Mouse (Mus musculus) layer of hippocampus, postnatal 10 days (tissue): ENCODE measurements around the gene Lrrc56. TPM values are rescaled to one million over a fixed set of nuclear protein-coding genes. Genes with fewer than 3 reads are reported as not detected.
A peak's percentile ranks its signal among the peaks of the same experiment; 100 is the strongest.

Source experiments
- DNase-seq, 2 experiments: peaks; one replicate each; pipeline ENCODE4 v3.0.0; 2021; ENCODE audit warnings: low spot score in 2 of 2
- long read RNA-seq: library from polyadenylated mRNA; stranded (forward); transcript quantifications from one replicate; pipeline ENCODE4 v2.0.0, GENCODE M21; 2023
- total RNA-seq, 2 experiments: library from RNA; stranded (reverse); gene quantifications; 2 replicates each; pipeline ENCODE4 v1.2.3; 2021

Gene Lrrc56
- total RNA-seq = 1 to 10 TPM; 5.0 to 5.8 TPM
- long read RNA-seq, partial matches to known transcripts = 1 of 5 reads
- long read RNA-seq, other reads (novel, unspliced or antisense) = 4 of 5 reads

DNA sequence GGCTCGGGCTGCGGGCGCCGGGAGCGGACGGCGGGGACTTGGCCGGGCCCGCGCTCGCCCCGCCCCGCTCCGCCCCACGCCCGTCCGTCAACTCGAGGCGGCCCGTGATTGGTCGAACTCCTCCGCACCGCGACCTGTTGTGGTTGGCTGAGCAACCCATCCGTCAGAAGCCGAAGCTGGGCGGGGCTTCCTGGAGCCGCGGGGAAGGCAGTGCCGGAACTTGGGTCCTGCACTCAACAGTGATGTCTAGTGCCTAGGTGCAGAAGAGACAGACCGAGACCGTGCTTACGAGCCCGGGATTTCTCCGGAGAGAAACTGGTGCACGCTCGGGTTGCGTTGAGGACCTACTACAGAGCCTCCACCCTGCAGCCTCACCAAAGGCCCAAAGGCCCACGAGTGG lies at the start of gene Lrrc56, which contains the start of gene Hras:
Gene Lrrc56 (plus strand): TSS at position 210 of the 400 bp plus-strand sequence.
Gene Hras (minus strand): TSS at position 58 of the 400 bp plus-strand sequence.
- peak; percentile 98 to 99 for DNase-seq

DNA sequence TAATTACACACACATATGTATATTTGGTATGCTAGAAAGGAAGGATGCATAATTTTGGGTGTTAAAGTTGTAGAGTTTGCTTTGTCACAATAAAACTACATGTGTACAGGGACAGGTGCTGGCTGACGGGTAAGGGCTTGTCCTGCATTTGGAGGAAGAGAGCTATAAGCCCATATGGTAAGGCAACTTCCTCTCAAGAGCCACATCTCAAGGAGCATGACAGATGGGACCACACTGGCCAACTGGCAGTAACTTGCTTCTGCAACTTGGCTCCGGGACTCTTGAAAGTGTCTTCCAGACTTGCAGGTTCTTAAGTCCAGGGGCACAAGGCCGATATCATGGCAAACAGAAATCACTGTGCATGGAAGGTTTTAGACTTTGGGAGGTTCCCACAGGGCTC lies 49.3 kb upstream of the Lrrc56 start:
- no peak for DNase-seq

DNA sequence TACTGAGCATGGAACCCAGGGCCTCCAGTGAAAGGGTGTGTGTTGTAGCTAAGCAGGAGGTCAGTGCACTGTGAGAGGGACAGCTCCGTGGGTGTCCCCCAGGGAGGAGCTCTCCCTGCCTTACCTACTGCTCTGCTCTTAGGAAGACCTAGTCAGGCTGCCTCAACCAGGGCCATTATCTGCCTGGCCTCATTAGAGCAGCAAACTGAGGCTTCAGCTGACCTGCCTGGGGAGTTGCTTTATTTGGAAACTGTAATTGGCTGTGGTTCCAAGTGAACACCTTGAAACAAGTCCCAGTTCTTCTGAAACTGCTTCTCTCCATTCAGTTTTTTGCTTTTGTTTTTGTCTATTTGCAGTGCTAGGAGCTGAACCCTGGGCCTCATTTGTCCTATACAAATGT lies 48.6 kb upstream of the Lrrc56 start:
- DNase-seq = no peak

DNA sequence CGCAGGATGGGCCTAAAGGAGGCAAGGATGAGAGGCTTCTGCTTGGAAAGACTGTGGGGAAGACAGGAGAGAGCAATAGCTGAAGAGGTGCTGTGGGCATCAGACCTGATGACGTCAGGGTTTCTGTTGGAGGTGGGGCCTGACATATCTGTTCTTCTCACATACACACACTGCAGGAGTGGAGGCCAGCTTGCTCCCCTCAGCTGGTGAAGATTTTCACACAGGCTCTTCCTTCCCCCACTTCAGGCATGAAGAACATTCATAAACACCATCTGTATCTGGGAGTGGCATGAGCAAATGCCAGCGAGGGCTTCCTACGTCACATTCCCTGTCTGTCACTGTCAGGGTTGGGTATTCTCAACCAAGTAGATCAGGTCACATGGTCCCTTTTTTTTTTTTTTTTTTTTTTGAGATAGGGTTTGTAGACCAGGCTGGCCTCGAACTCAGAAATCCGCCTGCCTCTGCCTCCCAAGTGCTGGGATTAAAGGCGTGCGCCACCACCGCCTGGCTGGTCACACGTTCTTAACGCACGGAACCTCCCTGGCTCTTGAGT lies 47.8 kb upstream of the Lrrc56 start:
- DNase-seq = no peak

DNA sequence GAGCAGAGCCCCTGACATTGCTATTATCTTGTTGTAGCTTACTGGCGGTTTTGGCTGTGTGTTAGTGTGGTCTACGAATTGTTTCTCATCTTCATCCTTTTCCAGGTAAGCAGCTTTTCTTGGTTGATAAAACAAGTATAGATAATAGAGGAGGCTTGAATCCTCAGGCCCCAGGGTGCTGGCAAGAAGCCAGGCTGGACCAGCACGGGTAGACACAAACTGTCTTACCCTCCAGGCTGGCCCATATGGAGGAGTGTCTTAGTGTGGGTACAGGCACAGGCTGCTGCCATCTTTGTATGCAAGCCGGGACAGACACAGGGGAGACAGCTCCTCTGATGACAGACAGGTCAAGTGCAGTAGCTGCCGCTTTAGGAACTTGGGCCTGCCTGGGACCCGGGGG lies 46.9 kb upstream of the Lrrc56 start:
- DNase-seq = no peak

DNA sequence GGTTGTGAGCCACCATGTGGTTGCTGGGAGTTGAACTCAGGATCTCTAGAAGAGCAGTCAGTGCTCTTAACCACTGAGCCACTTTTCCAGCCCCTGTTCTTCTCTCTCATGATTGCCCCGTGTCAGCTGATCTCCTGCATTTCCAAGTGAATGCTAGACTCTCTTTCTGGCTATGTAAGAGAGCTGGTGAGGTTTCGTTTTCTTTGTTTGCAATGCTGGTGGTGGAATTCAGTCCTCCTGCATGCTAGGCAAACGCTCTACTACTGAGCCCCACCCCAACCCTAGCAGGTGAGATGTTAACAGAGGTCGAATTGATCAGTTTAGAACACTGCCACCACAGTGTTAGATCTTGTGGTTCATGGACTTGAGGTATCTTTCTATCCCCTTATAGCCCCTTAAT lies 45.3 kb upstream of the Lrrc56 start:
- no peak for DNase-seq

DNA sequence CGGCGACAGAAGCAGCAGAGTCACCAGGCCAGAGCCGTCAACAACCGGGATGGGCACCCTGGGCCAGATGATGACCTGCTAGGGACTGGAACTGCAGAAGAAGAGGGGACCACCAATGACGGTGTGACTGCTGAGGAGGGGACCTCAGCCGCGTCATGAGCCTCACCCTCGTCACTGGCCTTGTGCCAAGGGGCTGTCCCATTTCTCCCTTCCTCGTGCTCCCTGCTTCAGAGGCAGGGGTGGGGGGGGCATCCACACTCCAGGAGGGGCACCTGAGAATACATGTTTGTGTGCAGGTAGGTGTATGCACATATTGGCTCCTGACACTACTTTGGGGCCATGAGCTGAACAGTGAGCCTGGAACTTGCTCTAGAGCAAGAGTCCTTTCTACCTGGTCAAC lies 38.6 kb upstream of the Lrrc56 start:
- no peak for DNase-seq

DNA sequence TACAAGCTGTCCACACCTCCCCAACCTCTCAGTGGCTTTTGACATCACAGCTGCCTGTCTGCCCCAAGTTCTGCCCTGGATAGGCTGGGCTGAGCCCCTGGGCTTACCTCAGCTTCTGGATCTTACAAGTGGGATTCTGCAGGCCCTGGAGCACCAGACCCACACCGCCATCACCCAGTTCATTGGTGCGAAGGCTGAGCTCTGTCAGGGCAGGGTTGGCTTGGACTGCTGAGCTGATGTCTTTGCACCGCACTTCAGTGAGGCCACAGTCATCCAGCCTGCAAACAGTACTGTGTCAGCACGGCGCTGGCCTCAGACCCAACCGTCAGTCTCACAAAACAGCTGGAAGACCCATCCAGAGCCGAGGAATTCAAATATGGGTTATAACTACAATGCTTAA lies 29.6 kb upstream of the Lrrc56 start:
- no peak for DNase-seq

DNA sequence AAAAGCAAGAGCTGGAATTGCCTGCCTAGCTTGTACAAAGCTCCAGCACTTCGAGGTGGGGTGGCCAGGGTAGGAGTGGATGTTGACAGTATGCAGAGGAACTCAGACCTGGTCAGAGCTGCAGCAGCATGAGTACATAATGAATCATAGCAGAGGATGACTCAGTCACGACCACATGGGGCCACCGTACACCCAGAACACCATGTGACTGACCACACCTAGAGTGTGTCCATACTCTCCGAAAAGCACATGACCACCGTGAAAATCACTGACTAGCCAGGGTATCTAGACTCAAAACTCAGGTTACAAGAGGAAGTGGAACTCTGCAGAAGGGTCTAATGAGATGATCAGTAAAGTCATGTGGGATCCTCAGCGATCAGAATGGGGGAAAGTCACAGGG lies 29.1 kb upstream of the Lrrc56 start:
- no peak for DNase-seq

DNA sequence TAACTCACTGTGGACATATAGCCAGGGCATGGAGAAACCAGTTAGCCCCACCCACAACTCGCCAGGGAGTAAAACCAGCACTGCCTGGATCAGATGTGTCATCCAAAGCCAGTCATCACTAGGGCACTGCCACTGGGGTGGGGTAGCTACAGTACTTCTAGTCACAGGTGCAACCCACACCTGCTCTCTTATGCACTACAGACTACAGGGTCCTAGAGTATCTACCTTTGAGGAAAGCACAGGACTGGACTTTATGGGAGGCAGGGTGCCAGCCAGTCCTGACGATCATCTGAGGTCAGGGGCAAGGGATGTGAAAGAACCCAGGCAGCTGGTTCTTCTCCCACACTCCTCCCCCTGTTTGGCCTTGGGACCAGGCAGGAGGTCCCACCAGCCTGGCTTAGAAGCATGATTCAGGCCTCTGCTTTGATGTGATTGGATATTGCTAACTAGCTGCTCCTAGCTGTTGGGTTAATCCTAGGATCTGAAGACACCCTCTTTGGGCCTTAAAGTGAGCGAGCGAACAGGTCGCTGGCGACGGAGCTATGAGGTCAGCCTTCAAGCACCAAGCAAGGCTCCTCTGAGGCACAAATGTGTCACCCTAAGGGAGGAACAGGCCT lies 25.9 kb upstream of the Lrrc56 start:
- DNase-seq = peak in 1 of 2 experiments; percentile 33

DNA sequence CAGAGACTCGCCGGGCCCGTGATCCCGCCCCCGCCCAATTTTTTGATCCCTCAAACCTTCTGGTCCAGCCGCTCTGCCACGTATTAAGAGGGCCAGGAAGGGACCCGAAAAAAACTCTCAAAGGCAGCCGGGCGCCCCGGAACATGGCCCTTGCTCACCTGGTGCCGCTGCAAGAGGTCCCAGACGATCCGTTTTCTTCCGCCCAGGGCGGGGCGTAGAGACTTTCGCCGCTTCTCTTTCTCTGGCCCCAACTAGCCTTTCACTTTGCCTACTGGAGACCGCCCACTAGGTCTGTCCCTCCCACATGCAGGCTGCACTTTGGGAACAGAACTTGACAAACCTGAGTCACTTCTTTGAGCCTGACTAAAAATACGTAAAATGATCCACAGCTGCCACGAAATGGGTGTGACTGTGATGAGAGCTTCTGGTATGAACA lies 25.4 kb upstream of the Lrrc56 start:
- DNase-seq = peak in 1 of 2 experiments; percentile 41

DNA sequence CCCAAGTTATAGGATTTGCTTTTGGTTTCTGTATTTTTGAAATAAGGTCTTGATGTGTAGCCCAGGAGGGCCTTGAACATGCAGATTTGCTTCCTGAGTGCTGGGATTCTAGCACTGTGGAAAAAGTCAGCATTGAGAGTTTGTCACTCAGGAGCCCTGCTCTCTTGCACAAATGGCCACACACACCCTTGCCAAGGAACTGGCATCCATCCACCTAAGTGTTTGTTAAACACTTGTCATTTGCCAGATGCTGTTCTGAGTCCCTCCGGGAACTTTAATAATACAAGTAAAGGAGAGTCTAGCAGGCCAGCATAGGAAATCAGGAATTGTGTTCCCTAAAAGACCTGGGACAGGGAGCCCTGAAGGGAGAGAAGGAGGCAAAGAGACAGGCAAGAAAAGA lies 24.7 kb upstream of the Lrrc56 start:
- DNase-seq = no peak

DNA sequence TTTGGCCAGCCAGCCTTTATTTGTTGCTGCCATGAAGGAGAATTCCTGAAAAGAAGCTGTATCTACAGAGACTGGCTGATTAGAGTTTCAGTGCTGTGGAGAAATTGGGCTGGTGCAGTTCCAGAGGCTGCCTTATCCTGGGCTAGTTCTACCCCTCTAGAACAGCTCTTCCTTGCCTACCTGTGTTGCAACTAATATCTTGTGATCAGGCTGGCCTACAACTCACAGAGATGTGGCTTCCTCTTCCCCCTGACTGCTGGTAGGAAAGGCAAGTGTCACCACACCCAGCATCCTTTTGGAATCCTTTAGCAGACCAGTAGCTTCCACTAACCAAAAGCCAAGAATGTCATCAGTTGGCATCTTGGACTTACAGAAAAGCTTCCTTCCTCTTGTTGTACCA lies 24.1 kb upstream of the Lrrc56 start:
- DNase-seq = no peak

DNA sequence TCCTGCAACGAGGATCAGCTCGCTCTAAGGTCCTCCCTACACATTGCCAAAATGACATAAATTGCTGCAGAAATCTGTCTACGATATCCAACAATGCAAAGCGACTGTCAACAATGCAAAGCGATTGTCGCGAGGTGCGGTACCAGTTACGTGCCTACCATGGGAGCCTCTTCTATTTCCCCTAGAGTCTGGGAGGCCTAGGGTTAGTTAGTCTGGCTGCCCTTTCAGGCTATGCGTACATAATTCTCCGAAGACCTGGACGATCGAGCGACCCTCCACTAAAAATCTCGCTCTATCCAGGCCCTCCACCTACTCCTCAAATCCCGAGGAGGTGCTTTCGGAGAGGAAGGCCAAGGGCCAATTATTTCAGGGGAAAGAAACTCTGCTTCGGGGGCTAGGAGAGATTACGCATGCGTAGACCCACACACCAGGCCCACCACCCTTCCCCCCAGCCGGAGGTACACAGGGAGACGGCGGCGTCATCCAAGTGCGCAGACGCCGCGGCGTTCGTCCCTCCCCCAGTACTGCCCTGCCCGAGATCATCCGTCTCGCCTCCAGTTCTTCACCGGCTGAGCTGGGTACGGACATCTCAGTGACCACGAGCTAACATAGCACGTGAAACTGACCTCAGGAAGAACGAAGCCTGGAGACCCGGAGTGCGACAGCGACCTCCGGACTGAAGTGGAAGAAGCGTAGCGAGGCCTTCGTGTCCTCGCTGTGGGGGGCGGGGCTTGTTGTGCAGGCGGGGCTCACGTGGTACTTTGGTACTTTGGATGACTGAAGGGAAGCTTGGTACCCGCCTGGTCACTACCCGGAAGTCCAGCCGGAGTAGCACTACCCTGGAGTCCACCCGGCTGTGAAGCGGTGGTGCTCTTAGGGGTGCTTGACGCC lies 21.6 kb upstream of the Lrrc56 start, which contains the start of gene Rnh1:
Gene Rnh1 (minus strand): TSS at position 742 of the 891 bp plus-strand sequence.
- DNase-seq = peak; percentile 91 to 94

DNA sequence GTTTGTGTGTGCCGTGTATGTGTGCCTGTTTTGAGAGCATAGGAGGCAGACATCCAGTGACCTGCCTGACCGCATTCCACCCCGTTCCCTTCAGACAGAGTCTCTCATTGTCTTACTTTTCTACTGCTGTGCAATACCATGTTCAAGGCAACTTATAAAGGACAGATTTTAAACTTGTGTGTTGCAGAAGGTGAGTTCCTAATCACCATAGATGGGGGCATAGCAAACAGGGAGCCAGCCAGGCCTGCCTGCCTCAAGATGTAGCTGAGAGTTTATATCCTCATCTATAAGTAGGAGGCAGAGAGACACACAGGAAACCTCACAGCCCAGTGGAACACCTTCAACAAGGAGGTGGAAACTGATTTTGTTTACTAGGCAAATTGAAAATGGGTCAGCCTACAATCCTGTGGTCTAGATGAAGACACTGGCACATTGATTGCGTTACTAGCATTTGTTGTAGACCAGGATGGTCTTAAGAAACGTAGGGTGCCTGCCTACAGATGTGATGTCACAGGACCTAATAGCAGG lies 20.6 kb upstream of the Lrrc56 start:
- no peak for DNase-seq

DNA sequence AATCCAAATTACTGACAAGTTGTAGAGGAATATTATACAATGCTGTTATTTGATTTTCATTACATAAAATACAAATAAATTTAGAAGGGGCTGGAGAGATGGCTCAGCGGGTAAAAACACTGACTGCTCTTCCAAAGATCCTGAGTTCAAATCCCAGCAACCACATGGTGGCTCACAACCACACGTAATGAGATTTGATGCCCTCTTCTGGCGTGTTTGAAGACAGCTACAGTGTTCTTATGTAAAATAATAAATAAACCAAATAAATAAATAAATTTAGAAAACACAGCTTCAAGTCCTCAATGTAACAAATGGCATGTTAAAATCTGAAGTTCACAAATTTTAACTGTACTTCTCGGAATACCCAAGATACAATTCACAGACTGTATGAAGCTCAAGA lies 18.9 kb upstream of the Lrrc56 start:
- DNase-seq = no peak

DNA sequence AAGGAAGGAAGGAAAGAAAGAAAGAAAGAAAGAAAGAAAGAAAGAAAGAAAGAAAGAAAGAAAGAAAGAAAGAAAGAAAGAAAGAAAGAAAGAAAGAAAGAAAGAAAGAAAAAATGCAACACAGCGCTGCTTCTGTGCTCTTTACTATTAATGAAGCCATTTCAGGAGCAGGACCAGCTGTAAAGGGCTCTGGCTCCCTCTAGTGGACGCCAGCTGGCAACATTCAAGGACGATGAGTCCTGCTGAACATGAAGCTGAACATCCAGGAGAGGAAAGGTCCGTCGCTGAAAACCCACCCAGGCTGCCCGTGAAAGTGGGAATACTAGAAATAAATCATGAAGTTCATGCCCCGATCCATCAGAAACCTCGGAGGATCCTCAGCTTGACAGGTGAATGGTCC lies 17.8 kb upstream of the Lrrc56 start:
- DNase-seq = peak; percentile 89 to 92

DNA sequence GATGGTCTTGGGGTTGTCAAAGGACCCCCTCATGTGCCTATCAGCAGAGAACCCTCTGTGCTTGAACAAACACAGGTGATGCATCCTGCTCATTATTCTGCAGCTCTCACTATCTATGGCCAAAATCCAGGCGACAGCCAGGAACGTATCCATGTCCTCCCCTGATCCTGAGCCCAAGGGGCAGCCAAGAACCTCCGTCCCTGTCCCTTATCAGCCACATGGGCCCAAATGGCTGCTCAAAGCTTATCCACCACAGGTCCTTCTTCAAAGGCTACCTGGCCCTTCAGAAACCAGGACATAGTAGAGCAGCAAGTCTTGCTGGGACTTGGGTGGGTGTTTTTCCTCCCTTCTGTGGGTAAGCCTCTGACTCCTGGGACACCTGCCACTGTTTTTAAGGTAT lies 5.8 kb upstream of the Lrrc56 start:
- DNase-seq = no peak

DNA sequence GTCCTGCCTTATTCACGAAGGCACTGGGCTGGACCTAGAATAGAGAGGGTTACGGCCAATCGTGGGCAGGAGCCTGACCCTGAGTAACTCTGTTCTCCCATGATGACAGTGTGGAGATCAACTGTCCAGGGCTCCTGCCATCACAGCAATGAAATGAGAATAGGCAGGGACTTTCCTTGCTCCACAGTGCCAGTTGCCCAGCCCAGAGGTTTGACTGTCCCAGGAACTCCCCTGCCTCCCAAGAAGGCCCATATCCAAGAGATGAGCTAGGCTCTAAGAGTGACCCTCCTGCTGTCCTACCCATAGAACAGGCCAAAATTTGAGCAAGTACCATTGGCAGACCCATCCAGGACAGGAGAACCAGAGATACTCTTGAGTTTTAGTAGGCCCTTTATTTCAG lies 5.2 kb upstream of the Lrrc56 start:
- no peak for DNase-seq

DNA sequence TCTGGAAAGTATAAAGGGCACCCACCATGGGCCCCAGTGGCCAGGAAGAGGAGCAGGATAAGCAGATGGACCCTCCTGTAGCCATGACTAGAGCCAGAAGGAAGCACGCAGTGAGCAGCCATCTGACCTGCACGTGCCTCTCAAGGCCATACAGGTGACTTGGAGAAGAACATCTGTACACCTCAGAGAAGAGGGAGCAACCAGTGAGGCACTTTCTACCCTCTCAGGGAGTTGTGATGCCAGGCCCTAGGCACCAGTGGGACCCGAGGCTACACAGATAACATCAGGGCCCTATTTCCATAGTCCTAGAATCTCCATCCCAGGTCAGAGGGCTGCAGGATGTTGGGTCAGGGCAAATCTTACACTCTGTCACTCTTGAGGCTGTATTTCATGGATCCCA lies 3.7 kb upstream of the Lrrc56 start:
- DNase-seq = no peak

DNA sequence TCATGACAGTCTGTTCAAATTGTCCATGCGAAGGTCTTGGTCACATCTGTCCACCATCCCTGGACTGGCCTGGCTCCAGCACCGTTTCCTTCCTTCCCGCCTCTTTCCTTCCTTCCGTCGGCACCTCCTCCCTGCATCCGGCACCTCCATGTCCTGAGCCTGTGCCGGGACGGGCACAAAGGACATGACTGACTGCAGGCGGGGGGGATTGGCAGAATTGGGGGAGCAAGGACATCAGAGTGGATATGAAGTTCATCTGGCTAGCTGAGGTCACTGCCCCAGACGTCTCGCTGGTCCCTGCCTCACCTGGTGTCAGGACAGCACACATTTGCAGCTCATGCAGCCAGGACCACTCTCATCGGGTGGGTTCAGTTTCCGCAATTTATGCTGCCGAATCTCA lies 2.9 kb upstream of the Lrrc56 start:
- DNase-seq = no peak
